Comparison of ENCODE assay signal across 13 mouse cellular contexts in genomic region chr17:42752173-42752572, GRCm38 (mm10). TPM values are rescaled to one million over a fixed set of nuclear protein-coding genes. Genes with fewer than 3 reads are reported as not detected.
A peak's percentile ranks its signal among the peaks of the same experiment; 100 is the strongest.
DNase-seq lines count a peak whose midpoint lies in the region; ATAC-seq lines count a peak whose summit lies in the region.
"Had no signal": no experiment of that assay in that cellular context is flagged by ENCODE, and none has a peak within 500 bp of the region (broad histone marks: within the 10 kb centered on the region; RNA-seq: fewer than 3 reads in every experiment).

No protein-coding gene starts in this region.

- DNase-seq in adrenal gland, adult (ENCODE audit: inconsistent age in 2 of 2, low spot score in 1 of 2), result peak; percentile 8 to 91
- DNase-seq in adrenal gland, postnatal 4 days (ENCODE audit: low spot score in 2 of 2), result no peak
- DNase-seq in kidney, postnatal 14 days, result peak; percentile 13
- DNase-seq in kidney, adult 18-20 months, result no peak
- DNase-seq in adrenal gland, postnatal 36 days, result peak; percentile 36 to 39
- DNase-seq in lung, postnatal 10 days, result peak; percentile 73
- no peak for DNase-seq in cerebellum, adult 11-12 months
- DNase-seq: cerebellum, adult 18-20 months; layer of hippocampus, adult 9-11 months; right cerebral cortex, postnatal 25 days had no signal

- no peak for ATAC-seq in granulocyte monocyte progenitor cell, adult 5-6 weeks (replicated peaks; ENCODE audit: poor library complexity, severe bottlenecking)
- ATAC-seq: forebrain, embryonic 13.5 days; hindbrain, postnatal 0 days had no signal

RNA-seq across cellular contexts. Expression of gene Adgrf2, which starts 10.2 kb away (rescaled TPM):
- total RNA-seq in adrenal gland, postnatal 4 days (2021), result under 1 TPM; 0.17 to 0.22 TPM
- total RNA-seq in adrenal gland, postnatal 36 days (2021), result not detected
- not detected in 2 replicates for total RNA-seq in granulocyte monocyte progenitor cell, adult 5-6 weeks (2014; fragmentation: Nextera tagmentation)
- total RNA-seq in granulocyte monocyte progenitor cell, adult 5-6 weeks (2017), result not detected in 2 replicates

Comparison
In these comparisons a context has a peak if more than half of its experiments do, and no peak if none do; other contexts are left out.
1. DNase-seq: peak in adrenal gland, adult (2 of 2), kidney, postnatal 14 days (single experiment), adrenal gland, postnatal 36 days (2 of 2) and lung, postnatal 10 days (single experiment); none in adrenal gland, postnatal 4 days (0 of 2), kidney, adult 18-20 months (single experiment) and cerebellum, adult 11-12 months (single experiment).